Mouse (Mus musculus) megakaryocyte-erythroid progenitor cell, adult 5 weeks (primary cell): ENCODE data around the gene Slc44a1. TPM values are rescaled to one million over a fixed set of nuclear protein-coding genes. Genes with fewer than 3 reads are reported as not detected.

Experiments
- polyA plus RNA-seq: library from polyadenylated mRNA; stranded (reverse); fragments of >175 nt; gene quantifications from 2 replicates; pipeline ENCODE4 v1.2.3, GENCODE M21; 2012

Gene Slc44a1
- 1.3 and 2.1 TPM in 2 replicates for polyA plus RNA-seq

GRCm38 (mm10) chr4:53440010-53440815 lies at the start of gene Slc44a1:
TSS of gene Slc44a1 (plus strand) at chr4:53440413.

DNA sequence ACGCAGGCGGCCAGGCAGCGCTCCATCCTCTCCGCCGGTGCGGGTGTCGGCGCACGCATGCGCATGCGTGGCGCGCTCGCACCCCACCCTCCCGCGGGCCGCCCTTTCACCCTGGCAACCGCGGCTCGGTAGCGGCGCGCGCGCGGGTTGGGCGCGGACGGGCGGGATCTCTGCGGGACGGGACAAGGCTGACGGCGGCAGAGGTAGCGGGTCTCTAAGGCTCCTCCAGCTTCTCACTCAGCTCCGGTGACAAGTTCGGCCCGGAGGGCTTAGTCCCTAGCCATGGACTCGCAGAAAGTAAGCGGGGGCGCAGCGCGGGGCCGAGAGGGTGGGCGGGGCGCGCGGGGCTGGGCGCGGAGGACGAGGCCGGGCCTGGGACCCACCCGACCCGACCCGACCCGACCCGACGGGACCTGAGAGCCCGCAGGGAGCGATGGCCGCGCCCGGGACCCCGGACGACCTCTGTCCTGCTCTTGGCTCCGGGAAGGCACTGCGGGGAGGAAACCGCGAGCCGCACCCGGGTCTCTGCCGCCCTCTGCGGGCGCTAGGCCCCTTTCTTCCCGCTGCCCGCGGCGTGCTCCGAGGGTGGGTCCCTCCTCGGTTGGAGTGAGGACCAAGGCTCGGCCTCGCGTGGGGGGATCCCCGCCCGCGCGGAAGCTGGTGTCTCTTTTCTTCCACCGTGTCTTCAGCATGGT lies 191.2 kb downstream of the Slc44a1 start, which contains the start of gene Fsd1l:
Gene Fsd1l, plus strand, starts transcription at position 156 of the 695 bp plus-strand sequence.

Other genes starting within 250 kb of the Slc44a1 start
- gene Fsd1l, start 191.1 kb downstream of the Slc44a1 start, polyA plus RNA-seq, result 0.17 and 0.73 TPM in 2 replicates